Mouse (Mus musculus) frontal cortex, postnatal 36 days (tissue): ENCODE results near the gene Olfr727.

ENCODE experiments used
- DNase-seq, 2 experiments: peaks; one replicate each; pipeline ENCODE4 v3.0.0; 2022; ENCODE audit warnings: low spot score in 2 of 2

Olfr727 gene

DNA sequence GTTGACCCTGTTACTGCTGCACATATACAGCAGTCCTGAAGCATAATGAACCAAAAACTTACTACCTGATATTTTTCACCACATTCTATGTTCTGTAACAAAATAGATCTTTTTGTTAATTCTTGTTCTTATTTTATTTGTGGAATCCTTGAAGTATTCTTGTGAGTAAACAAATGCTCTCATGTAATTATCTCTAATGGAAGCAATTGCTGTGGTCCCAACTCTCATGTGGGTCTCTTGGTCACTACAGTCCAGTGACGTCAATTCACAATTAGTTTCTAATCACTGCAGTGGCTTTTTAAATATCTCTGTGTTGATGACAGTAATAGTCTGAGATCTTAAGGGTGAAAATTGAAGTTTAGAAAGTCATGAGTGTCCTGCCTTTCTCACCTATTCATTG is at the start of gene Olfr727:
Gene Olfr727, plus strand, starts transcription at position 301 of the 400 bp plus-strand sequence.
- DNase-seq: no peak

DNA sequence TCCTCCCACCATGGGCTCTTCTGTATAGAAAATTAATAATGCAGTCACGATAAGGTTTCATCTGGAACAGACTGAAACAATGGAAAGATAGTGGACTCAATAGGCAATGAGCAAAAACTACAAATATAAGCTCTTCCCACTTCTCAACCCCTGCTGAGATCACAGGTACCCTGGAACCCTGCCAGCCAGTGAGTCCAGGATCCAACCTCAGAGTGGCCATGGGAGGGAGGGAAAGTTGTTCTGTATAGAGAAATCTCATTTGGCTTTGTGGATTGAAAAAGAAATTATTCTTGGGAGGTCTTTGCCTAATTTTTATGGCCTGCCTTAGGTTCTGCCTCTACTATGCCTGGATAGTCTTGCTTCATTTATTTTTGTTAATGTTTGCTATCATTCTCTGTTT is 32.1 kb upstream of the Olfr727 start, which contains the start of gene Olfr726:
Gene Olfr726, minus strand, starts transcription at position 101 of the 400 bp plus-strand sequence.
- DNase-seq: no peak

DNA sequence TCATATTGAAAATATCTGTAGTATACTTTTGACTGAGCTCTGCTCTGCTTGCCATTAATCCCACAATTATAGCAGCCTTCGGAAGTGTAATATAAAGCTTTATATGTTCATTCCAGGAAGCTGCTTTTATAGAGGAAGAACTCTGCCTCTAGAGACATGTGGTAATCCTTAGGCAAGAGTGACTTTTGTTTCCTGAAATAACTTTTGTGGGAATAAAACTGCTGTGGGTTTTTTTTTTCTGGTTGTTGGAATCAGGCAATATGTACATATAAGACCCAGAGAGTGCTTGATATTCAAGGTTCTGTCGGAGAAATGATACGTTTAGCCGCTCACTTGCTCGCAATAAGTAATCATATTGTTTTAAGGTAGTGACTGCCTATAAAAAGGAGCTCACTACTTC is 19.6 kb downstream of the Olfr727 start, which contains the start of gene Olfr728:
Gene Olfr728, minus strand, starts transcription at position 101 of the 400 bp plus-strand sequence.
- no peak for DNase-seq

DNA sequence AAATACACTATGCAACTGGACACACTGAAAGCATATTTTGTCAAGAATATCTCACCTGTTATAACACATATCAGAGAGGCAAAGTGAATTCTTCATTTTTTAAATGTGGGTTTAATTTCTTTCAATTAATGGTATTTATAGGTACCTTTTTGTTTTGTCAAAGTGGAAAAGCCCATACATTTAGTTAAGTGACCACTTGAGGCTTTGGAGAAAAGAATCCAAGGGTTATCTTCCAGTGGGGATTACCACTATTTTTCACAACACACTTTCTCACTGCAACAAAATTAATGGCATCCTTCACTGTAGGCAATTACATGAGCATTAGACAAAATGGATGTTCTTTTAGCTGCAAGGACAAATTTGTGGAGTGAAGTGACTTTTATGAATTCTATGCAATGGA is 29.8 kb downstream of the Olfr727 start, which contains the start of gene Olfr729:
Gene Olfr729, minus strand, starts transcription at position 101 of the 400 bp plus-strand sequence.
- DNase-seq: no peak
